Mouse (Mus musculus) midbrain, embryonic 11.5 days (tissue): Measurements from ENCODE around the gene Lurap1. TPM values are rescaled to one million over a fixed set of nuclear protein-coding genes. Genes with fewer than 3 reads are reported as not detected.

Experiments
- ATAC-seq: fragments of 200-750 bp; cut with Nextera tagmentation; 2 replicates; pipeline ENCODE4 v1.8.0; 2017; ENCODE audit warnings: moderate TSS enrichment, moderate library complexity; ENCODE audit not compliant: low FRiP score
- DNase-seq: peaks from one replicate; pipeline ENCODE4 v3.0.0; 2015; ENCODE audit warnings: low spot score; ENCODE audit errors: missing footprints
- H3K27ac ChIP-seq: fragments of 300-500 bp; sonication (generic); 2 replicates; pipeline ENCODE4 v1.5.1; 2014; ENCODE audit warnings: low read depth, low read length
- H3K27me3 ChIP-seq: fragments of 300-500 bp; sonication (generic); 2 replicates; pipeline ENCODE4 v1.6.1; 2014; ENCODE audit warnings: mild to moderate bottlenecking, low read length, moderate library complexity, mixed read lengths; ENCODE audit not compliant: control insufficient read depth, insufficient read depth
- H3K36me3 ChIP-seq: fragments of 300-500 bp; sonication (generic); 2 replicates; pipeline ENCODE4 v1.6.1; 2014; ENCODE audit warnings: mild to moderate bottlenecking, low read length, moderate library complexity, mixed read lengths; ENCODE audit not compliant: control insufficient read depth, insufficient read depth
- H3K4me1 ChIP-seq: fragments of 300-500 bp; sonication (generic); 2 replicates; pipeline ENCODE4 v1.6.1; 2014; ENCODE audit warnings: low read length; ENCODE audit not compliant: control insufficient read depth, insufficient read depth
- H3K4me2 ChIP-seq: fragments of 300-500 bp; sonication (generic); 2 replicates; pipeline ENCODE4 v1.6.1; 2014; ENCODE audit warnings: mild to moderate bottlenecking, moderate library complexity
- H3K4me3 ChIP-seq: fragments of 300-500 bp; sonication (generic); 2 replicates; pipeline ENCODE4 v1.5.1; 2014; ENCODE audit warnings: low read depth, low read length
- H3K9ac ChIP-seq: fragments of 300-500 bp; sonication (generic); 2 replicates; pipeline ENCODE4 v1.6.1; 2014; ENCODE audit warnings: low read length
- H3K9me3 ChIP-seq: fragments of 300-500 bp; sonication (generic); 2 replicates; pipeline ENCODE4 v1.6.1; 2016; ENCODE audit warnings: low read length; ENCODE audit not compliant: control insufficient read depth
- WGBS: fragments of 180-500 bp; shearing (Covaris S2); extraction: QIAGEN DNeasy Blood & Tissue Kit; methylation state at CpG from one replicate; pipeline ENCODE4 v1.1.7; 2014; 5-methylcytosine and 5-hydroxymethylcytosine counted together
- polyA plus RNA-seq: library from polyadenylated mRNA; unstranded; fragments of >200 nt; fragmentation: Nextera tagmentation; extraction: Ambion mirVana; gene quantifications from 2 replicates; pipeline ENCODE4 v1.2.1, GENCODE M21; 2014

Lurap1 gene
- 1.5 and 1.8 TPM in 2 replicates for polyA plus RNA-seq

DNA sequence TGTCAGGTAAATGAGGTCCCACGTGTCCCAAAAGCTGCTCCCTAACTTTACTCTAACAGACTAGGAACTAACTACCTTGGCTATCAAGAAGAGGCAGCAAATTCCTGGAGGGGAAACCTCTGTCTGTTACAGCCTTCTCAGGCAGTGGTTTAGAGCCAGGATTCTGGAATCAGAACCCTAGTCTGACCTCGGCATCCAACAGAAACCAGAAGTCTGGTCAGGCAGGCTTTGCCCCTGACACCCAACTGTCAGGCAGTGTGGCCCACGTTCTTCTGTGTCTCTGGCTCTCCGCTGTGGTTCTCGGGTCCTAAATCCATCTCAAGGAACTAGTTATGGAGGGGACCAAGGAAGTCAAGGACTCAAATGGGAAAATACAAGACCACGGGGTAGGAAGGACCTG, at the start of gene Lurap1:
TSS of gene Lurap1 (minus strand) at position 101 of the 400 bp plus-strand sequence.
- no peak for DNase-seq
- Histone ChIP-seq H3K27me3 (no peaks in the 10 kb centered on the region), H3K27ac (peak within 1 kb of the TSS; percentile 67), H3K4me2 (peak within 1 kb of the TSS; percentile 74), H3K9ac (peak within 1 kb of the TSS; percentile 94), H3K4me1 (peaks cover 7% of the 10 kb centered on the region), H3K4me3 (peak within 1 kb of the TSS; percentile 74), H3K36me3 (peaks cover 29% of the 10 kb centered on the region), H3K9me3 (no peaks in the 10 kb centered on the region)
- 78% methylated on average over 6 of the region's 6 CpGs for WGBS
- no peak for ATAC-seq

DNA sequence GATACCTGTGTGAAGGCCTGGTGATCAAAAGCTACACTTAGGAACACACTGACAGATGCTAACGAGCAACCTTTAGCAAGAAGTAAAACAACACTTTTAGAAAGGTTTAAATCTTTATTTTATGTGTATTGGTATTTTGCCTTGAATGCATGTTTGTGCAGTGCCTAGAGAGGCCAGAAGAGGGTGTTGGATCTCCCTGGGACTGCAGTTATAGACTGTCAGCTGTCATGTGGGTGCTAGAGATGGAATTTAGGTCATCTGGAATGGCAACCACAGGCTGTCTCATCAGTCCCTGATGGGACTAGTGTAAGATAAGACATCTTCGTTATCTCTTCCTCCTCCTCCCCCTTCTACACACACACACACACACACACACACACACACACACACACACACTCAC, 47.3 kb upstream of the Lurap1 start:
- Histone ChIP-seq H3K27ac (no peak overlapping the region), H3K9ac (no peak overlapping the region), H3K4me3 (no peak overlapping the region), H3K9me3 (no peaks in the 10 kb centered on the region), H3K27me3 (no peaks in the 10 kb centered on the region), H3K4me2 (no peak overlapping the region), H3K4me1 (no peaks in the 10 kb centered on the region), H3K36me3 (no peaks in the 10 kb centered on the region)
- WGBS = 90% methylated on average over 2 of the region's 2 CpGs
- no peak for ATAC-seq
- DNase-seq = no peak

DNA sequence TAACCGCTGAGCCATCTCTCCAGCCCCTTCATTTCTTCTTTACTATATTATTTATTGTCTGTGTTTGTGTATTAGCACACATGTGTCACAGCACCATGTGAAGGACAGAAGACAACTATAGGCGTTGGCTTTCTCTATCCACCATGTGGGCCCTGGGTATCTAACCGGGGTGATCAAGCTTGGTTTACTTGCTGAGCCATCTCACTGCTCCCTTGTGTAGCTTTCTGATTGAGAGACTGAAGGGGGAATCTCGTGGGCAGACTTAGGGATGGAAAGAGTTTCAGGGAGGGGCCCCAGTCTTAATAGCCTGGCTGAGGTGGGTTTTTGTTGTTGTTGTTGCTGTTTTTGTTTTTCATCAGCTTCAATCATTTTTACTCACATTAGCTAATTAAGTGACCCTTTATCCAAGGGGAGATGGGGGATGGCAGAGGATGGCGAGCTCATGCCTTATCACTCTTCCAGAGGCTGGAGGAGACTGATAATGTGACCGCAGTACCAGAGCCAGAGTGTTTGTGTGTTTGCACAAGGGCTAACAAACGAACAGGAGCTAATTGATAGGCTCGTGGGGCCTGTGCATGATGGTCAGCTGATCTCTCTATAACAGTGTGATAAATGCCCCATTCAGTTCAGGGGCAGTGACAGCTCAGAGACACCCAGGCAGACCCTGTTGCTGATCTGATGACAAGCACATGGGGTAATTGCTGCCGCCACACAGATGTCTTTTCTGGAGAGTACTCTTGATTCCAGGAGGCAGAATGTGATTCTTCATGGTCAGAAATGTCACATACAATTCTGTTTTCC, 42.6 kb upstream of the Lurap1 start:
- Histone ChIP-seq H3K36me3 (no peaks in the 10 kb centered on the region), H3K27ac (no peak overlapping the region), H3K9me3 (no peaks in the 10 kb centered on the region), H3K4me1 (no peaks in the 10 kb centered on the region), H3K27me3 (no peaks in the 10 kb centered on the region), H3K4me3 (no peak overlapping the region), H3K9ac (no peak overlapping the region), H3K4me2 (no peak overlapping the region)
- ATAC-seq (no peak), DNase-seq (no peak)
- WGBS = 75% methylated on average over 9 of the region's 9 CpGs

DNA sequence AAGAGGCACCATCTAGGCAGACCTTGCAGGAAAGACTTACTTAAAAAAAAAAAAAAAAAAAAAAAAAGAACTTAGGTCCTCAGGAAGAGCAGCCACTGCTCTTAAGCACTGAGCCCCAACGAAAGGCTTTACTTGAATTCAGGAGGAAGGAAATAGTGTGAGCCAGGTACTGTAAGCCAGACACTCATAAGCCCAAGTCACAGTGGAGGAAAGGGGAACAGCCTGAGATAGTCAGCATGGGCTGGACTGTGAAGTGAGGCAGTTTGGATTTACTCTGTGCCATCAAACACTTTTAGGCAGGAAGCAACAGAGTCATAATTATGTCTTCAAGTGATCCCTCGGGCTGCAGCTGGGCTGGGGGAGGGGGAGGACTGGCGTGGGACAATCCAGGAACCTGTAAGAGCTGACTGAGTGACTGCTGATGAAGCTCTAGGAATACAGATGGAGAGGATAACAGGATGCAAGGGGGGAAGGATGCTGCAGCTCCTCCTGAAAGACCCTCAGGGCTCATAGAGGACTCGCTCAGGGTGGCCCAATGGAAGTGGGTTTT, 41.2 kb upstream of the Lurap1 start:
- no peak overlapping the region for H3K9ac ChIP-seq
- WGBS = 75% methylated on average over 4 of the region's 4 CpGs

DNA sequence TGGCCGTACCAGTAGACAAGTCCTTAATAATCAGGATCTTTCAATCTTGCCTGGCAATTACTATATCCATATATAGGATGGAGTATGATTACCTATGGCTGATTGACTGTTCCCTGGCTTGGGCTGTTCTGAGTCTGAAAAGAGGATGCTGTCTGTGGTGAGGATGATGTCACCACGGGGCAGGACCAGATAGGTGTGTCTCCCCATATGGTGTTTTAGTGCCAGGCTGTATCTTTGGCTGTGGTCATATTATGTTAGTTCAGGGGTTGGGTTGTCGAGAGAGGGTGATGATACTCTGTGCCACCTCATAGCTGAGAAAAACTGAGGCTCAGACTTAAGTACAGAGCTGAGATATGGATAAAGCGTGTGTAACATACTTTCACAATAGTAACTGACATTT, 33.9 kb upstream of the Lurap1 start:
- ATAC-seq = no peak
- WGBS = 91% methylated on average over 4 of the region's 4 CpGs

More for the DNA sequence above, 41.2 kb upstream of the Lurap1 start:
- DNase-seq (no peak), ATAC-seq (no peak)
- Histone ChIP-seq H3K4me1 (no peaks in the 10 kb centered on the region), H3K36me3 (no peaks in the 10 kb centered on the region), H3K27ac (no peak overlapping the region), H3K4me3 (no peak overlapping the region), H3K27me3 (no peaks in the 10 kb centered on the region), H3K4me2 (no peak overlapping the region), H3K9me3 (no peaks in the 10 kb centered on the region)

DNA sequence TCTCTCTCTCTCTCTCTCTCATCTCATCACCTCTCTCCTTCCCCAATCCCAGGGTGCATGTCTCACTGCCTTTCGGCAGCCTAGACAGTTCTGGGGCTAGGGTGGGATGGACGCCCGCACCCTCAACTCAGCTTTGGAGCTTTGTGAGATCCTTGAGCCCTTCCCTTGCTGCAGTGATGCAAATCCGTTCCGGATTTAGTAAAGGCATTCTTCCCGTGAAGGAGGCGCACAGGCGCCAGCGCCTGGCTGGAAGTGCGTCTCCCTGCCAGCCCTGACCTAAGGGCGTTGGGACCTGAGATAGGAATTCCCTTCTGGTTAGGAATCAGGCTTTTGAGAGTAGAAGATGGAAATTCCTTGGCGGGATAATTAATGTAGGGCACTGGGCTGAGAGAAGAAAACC, 31.6 kb upstream of the Lurap1 start:
- peak overlapping the region; percentile 25; the same call in 1 of the 2 replicates for H3K4me2 ChIP-seq
- DNase-seq (peak; percentile 91), ATAC-seq (peak; percentile 44; the same call in 1 of the 2 replicates)
- no peaks in the 10 kb centered on the region for H3K9me3 ChIP-seq
- 1% methylated on average over 12 of the region's 12 CpGs for WGBS
- no peak overlapping the region for H3K27ac ChIP-seq
- H3K36me3 ChIP-seq = no peaks in the 10 kb centered on the region
- H3K9ac ChIP-seq = peak overlapping the region; percentile 29; the same call in 1 of the 2 replicates
- H3K4me3 ChIP-seq = no peak overlapping the region
- no peaks in the 10 kb centered on the region for H3K27me3 ChIP-seq
- no peaks in the 10 kb centered on the region for H3K4me1 ChIP-seq

More for the DNA sequence above, 33.9 kb upstream of the Lurap1 start:
- Histone ChIP-seq H3K4me3 (no peak overlapping the region), H3K4me1 (no peaks in the 10 kb centered on the region), H3K27me3 (no peaks in the 10 kb centered on the region), H3K4me2 (no peak overlapping the region), H3K27ac (no peak overlapping the region), H3K9ac (no peak overlapping the region), H3K9me3 (no peaks in the 10 kb centered on the region), H3K36me3 (no peaks in the 10 kb centered on the region)
- no peak for DNase-seq

DNA sequence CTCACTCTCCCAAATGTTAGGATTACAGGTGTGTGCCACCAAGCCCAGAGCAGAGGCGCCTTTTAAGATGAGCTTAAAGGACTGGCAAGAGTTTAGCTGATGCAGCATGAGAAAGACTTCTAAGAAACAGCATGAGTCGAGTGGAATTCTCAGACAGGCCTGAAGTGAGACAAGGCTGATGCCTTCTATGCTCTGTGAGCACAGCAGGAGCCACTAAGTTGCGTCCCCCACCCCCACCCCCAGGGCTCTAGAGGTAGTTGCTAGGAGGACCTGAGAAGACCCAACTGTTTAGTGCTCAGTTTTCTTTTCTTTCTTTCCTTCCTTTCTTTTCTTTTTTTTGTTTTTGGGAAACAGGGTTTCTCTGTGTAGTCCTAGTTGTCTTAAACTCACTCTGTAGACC, 30.9 kb upstream of the Lurap1 start:
- DNase-seq (no peak), ATAC-seq (no peak)
- no peak overlapping the region for H3K4me3 ChIP-seq
- peaks cover 3% of the 10 kb centered on the region; the same call in 1 of the 2 replicates for H3K4me1 ChIP-seq
- no peaks in the 10 kb centered on the region for H3K27me3 ChIP-seq
- no peaks in the 10 kb centered on the region for H3K36me3 ChIP-seq
- H3K9me3 ChIP-seq = no peaks in the 10 kb centered on the region
- H3K4me2 ChIP-seq = no peak overlapping the region
- 14% methylated on average over 3 of the region's 3 CpGs for WGBS
- H3K27ac ChIP-seq = no peak overlapping the region
- H3K9ac ChIP-seq = no peak overlapping the region

DNA sequence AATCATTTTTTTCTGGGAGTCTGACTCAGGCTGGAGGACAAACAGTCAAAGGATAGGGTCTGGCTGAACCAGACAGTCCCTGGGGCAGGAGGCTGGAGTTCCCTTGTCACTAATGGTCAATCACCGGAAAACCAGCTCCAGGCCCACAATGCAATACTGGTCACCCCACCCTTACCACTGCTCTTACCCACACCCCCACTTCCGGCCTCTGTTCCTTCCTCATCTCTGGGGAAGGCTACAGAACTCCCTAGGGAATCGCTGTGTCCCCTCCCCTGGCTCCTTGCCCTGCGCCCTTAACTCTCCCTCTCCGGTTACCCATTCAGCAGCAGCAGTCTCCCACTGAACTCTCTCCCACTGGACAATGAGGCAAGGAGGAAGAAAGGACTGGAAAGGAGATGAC, 26.0 kb upstream of the Lurap1 start:
- Histone ChIP-seq H3K9me3 (no peaks in the 10 kb centered on the region), H3K9ac (0 out of 2 replicates have a peak overlapping the region, but pooled peaks have one; percentile 33), H3K4me3 (no peak overlapping the region), H3K4me2 (no peak overlapping the region), H3K27me3 (no peaks in the 10 kb centered on the region), H3K36me3 (no peaks in the 10 kb centered on the region), H3K27ac (no peak overlapping the region), H3K4me1 (peaks cover 10% of the 10 kb centered on the region)
- peak; percentile 89 for DNase-seq
- WGBS = 33% methylated on average over 5 of the region's 5 CpGs
- 0 out of 2 replicates have a peak, but pooled peaks have one; percentile 26 for ATAC-seq

DNA sequence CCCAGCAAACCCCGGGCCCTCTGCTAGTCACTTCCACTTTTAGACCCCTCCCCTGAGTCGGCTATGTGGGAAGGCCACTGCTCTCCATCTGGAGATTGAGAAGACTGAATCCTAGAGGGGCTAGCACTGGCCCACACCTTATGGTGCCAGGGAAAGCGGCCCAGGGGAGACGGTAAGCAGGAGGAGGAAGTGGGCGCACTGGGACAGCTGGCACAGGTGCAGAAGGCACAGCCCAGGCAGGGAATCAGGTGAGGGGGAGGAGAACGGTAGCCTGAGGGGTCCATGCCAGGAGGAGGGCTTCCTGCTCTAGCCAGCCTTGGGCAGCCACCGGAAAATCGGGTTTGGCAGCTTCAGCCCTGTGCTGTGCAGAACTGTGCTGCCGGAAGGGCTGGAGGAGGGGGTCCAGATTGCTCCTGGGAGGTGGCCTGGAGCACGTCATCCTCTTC, 25.4 kb upstream of the Lurap1 start:
- DNase-seq = peak; percentile 93
- no peaks in the 10 kb centered on the region for H3K36me3 ChIP-seq
- peak; percentile 70 for ATAC-seq
- H3K27me3 ChIP-seq = no peaks in the 10 kb centered on the region
- H3K9me3 ChIP-seq = no peaks in the 10 kb centered on the region
- H3K27ac ChIP-seq = no peak overlapping the region; the same call in 1 of the 2 replicates
- H3K4me3 ChIP-seq = no peak overlapping the region
- H3K4me1 ChIP-seq = peaks cover 10% of the 10 kb centered on the region
- H3K4me2 ChIP-seq = peak overlapping the region; percentile 27; the same call in 1 of the 2 replicates
- WGBS = 25% methylated on average over 10 of the region's 10 CpGs
- H3K9ac ChIP-seq = no peak overlapping the region
